Mouse (Mus musculus) liver, adult 2 months (tissue): Measurements from ENCODE around the gene Shc2. TPM values are rescaled to one million over a fixed set of nuclear protein-coding genes. Genes with fewer than 3 reads are reported as not detected.

ENCODE experiments used
- DNase-seq: peaks from one replicate; pipeline ENCODE4 v3.0.0-alpha.2; 2011; ENCODE audit warnings: low read depth, low spot score; ENCODE audit errors: extremely low read depth
- H3K27ac ChIP-seq: fragments of 200-500 bp; replicated peaks from 2 replicates; pipeline ENCODE4 v1.5.1; 2012; ENCODE audit warnings: low read depth, mild to moderate bottlenecking, control low read depth, inconsistent platforms, low read length; ENCODE audit not compliant: insufficient read depth
- H3K27me3 ChIP-seq: fragments of 200-500 bp; 2 replicates; pipeline ENCODE4 v1.6.1; 2012; ENCODE audit warnings: mild to moderate bottlenecking, moderate library complexity, low read length, inconsistent platforms; ENCODE audit not compliant: control insufficient read depth, insufficient read depth
- H3K36me3 ChIP-seq: fragments of 200-500 bp; 2 replicates; pipeline ENCODE4 v1.6.1; 2012; ENCODE audit warnings: low read length, inconsistent platforms; ENCODE audit not compliant: control insufficient read depth, insufficient read depth
- H3K4me1 ChIP-seq: fragments of 200-500 bp; 2 replicates; pipeline ENCODE4 v1.6.1; 2011; ENCODE audit warnings: low read length; ENCODE audit not compliant: control insufficient read depth, insufficient read depth
- H3K4me3 ChIP-seq: fragments of 200-500 bp; 2 replicates; pipeline ENCODE4 v1.5.1; 2011; ENCODE audit warnings: low read depth, mild to moderate bottlenecking, control low read depth, low read length, moderate library complexity; ENCODE audit not compliant: insufficient read depth
- H3K79me2 ChIP-seq: fragments of 200-500 bp; 2 replicates; pipeline ENCODE4 v1.6.1; 2012; ENCODE audit warnings: inconsistent platforms, mild to moderate bottlenecking, low read length, moderate library complexity; ENCODE audit not compliant: control insufficient read depth, insufficient read depth
- H3K9ac ChIP-seq: fragments of 200-500 bp; 2 replicates; pipeline ENCODE4 v1.6.1; 2012; ENCODE audit warnings: low read depth, mild to moderate bottlenecking, control low read depth, inconsistent platforms, low read length
- CTCF ChIP-seq: fragments of 200-500 bp; IDR thresholded peaks from 2 replicates; pipeline ENCODE4 v1.5.1; 2011; ENCODE audit warnings: low read depth, low read length, control low read depth
- POLR2A ChIP-seq: fragments of 200-500 bp; IDR thresholded peaks from 2 replicates; pipeline ENCODE4 v1.6.1; 2011; ENCODE audit warnings: low read length, control low read depth; ENCODE audit not compliant: insufficient read depth; ENCODE audit errors: extremely low read depth
- WGBS: fragments of 180-500 bp; shearing (Covaris S2); methylation state at CpG from one replicate; pipeline ENCODE4 v1.1.7; 2018; 5-methylcytosine and 5-hydroxymethylcytosine counted together
- polyA plus RNA-seq: library from polyadenylated mRNA; depleted of rRNA; stranded (reverse); fragments of >200 nt; gene quantifications from 2 replicates; pipeline ENCODE4 v1.2.3, GENCODE M21; 2012
- total RNA-seq: library from RNA; depleted of rRNA; stranded (reverse); fragments of >200 nt; gene quantifications from 2 replicates; pipeline ENCODE4 v1.2.3, GENCODE M21; 2014

Shc2 gene
- total and polyA plus RNA-seq, 2 experiments = 0.07 to 0.09 TPM

GRCm38 (mm10) chr10:79578891-79579290 lies 58.8 kb downstream of the Shc2 start:
- TF ChIP-seq CTCF (no peak), POLR2A (no peak)
- WGBS = 75% methylated on average over 7 of the region's 7 CpGs
- Histone ChIP-seq H3K9ac (no peak overlapping the region), H3K4me1 (no peaks in the 10 kb centered on the region), H3K27ac (no peak overlapping the region), H3K36me3 (no peaks in the 10 kb centered on the region), H3K4me3 (no peak overlapping the region), H3K79me2 (no peaks in the 10 kb centered on the region), H3K27me3 (no peaks in the 10 kb centered on the region)
- no peak for DNase-seq

GRCm38 (mm10) chr10:79578276-79578675 lies 59.4 kb downstream of the Shc2 start:
- H3K36me3 ChIP-seq = no peaks in the 10 kb centered on the region
- TF ChIP-seq CTCF (no peak), POLR2A (no peak)
- no peak overlapping the region for H3K9ac ChIP-seq
- H3K79me2 ChIP-seq = no peaks in the 10 kb centered on the region
- H3K4me1 ChIP-seq = no peaks in the 10 kb centered on the region
- H3K27me3 ChIP-seq = no peaks in the 10 kb centered on the region
- DNase-seq = no peak
- 74% methylated on average over 9 of the region's 9 CpGs for WGBS
- no peak overlapping the region for H3K27ac ChIP-seq
- H3K4me3 ChIP-seq = no peak overlapping the region

- Histone ChIP-seq H3K79me2 (no peaks in the 10 kb centered on the region), H3K9ac (no peak overlapping the region), H3K36me3 (no peaks in the 10 kb centered on the region), H3K4me3 (no peak overlapping the region), H3K27ac (no peak overlapping the region), H3K4me1 (no peaks in the 10 kb centered on the region), H3K27me3 (no peaks in the 10 kb centered on the region)
- WGBS = 67% methylated on average over 4 of the region's 4 CpGs
- no peak for DNase-seq
- TF ChIP-seq CTCF (no peak), POLR2A (no peak)
These were observed 60.3 kb downstream of the Shc2 start for GRCm38 (mm10) chr10:79577376-79577775.

GRCm38 (mm10) chr10:79575754-79576153 lies 62.0 kb downstream of the Shc2 start:
- Histone ChIP-seq H3K4me3 (no peak overlapping the region), H3K9ac (no peak overlapping the region), H3K36me3 (no peaks in the 10 kb centered on the region), H3K79me2 (no peaks in the 10 kb centered on the region), H3K4me1 (no peaks in the 10 kb centered on the region), H3K27me3 (no peaks in the 10 kb centered on the region), H3K27ac (no peak overlapping the region)
- TF ChIP-seq CTCF (no peak), POLR2A (no peak)
- WGBS = 56% methylated on average over 6 of the region's 6 CpGs
- no peak for DNase-seq

GRCm38 (mm10) chr10:79574796-79575195 lies 62.9 kb downstream of the Shc2 start:
- Histone ChIP-seq H3K4me3 (no peak overlapping the region), H3K36me3 (no peaks in the 10 kb centered on the region), H3K4me1 (no peaks in the 10 kb centered on the region), H3K27ac (no peak overlapping the region), H3K9ac (no peak overlapping the region), H3K79me2 (no peaks in the 10 kb centered on the region), H3K27me3 (no peaks in the 10 kb centered on the region)
- no peak for DNase-seq
- 83% methylated on average over 6 of the region's 6 CpGs for WGBS
- TF ChIP-seq CTCF (no peak), POLR2A (no peak)

- no peaks in the 10 kb centered on the region for H3K79me2 ChIP-seq
- DNase-seq = no peak
- H3K36me3 ChIP-seq = no peaks in the 10 kb centered on the region
- no peak for TF ChIP-seq POLR2A
- TF ChIP-seq CTCF = no peak
- H3K27ac ChIP-seq = no peak overlapping the region
- no peaks in the 10 kb centered on the region for H3K27me3 ChIP-seq
- no peak overlapping the region for H3K9ac ChIP-seq
- no peaks in the 10 kb centered on the region for H3K4me1 ChIP-seq
- 72% methylated on average over 8 of the region's 8 CpGs for WGBS
- no peak overlapping the region for H3K4me3 ChIP-seq
These were observed 63.4 kb downstream of the Shc2 start for GRCm38 (mm10) chr10:79574350-79574749.
